Mouse (Mus musculus): ENCODE results near the gene C1qb. TPM values are rescaled to one million over a fixed set of nuclear protein-coding genes. Genes with fewer than 3 reads are reported as not detected.

The C1qb gene
- polyA plus RNA-seq, 1 experiment from 2014 or later, result 46.7 TPM

GRCm38 (mm10) chr4:136834815-136835620 lies 51.0 kb downstream of the C1qb start:
- Histone ChIP-seq H3K4me1 (ENCODE audit: control insufficient read depth in 2 of 2, insufficient read depth in 2 of 2, low read length in 2 of 2) (peaks cover 5 to 18% of the 10 kb centered on the region in 2 experiments), H3K36me3 (ENCODE audit: control insufficient read depth, insufficient read depth, low read length) (no peaks in the 10 kb centered on the region), H3K9ac (ENCODE audit: low read length) (peak overlapping the region; percentile 72), H3K4me2 (ENCODE audit: low read length) (peak overlapping the region; percentile 98), H3K27ac (replicated peaks in 1 of 2; ENCODE audit: control insufficient read depth in 1 of 2, insufficient read depth in 1 of 2, low read depth in 2 of 2, low read length in 2 of 2) (no peak overlapping the region), H3K9me3 (ENCODE audit: control insufficient read depth, low read length) (no peaks in the 10 kb centered on the region), H3K4me3 (ENCODE audit: control insufficient read depth in 1 of 2, insufficient read depth in 1 of 2, low read depth in 1 of 2, low read length in 2 of 2) (peak overlapping the region; percentile 57 to 69), H3K27me3 (ENCODE audit: control insufficient read depth, insufficient read depth, low read length) (peaks cover 92% of the 10 kb centered on the region)
- WGBS, result 1% methylated on average over 58 of the region's 76 CpGs
- no peak for ATAC-seq (ENCODE audit: insufficient number of reproducible peaks, insufficient read depth, low FRiP score, low read depth)

GRCm38 (mm10) chr4:136834439-136834814 lies 51.6 kb downstream of the C1qb start:
- H3K9ac ChIP-seq (ENCODE audit: low read length), result no peak overlapping the region
- peaks cover 91% of the 10 kb centered on the region for H3K27me3 ChIP-seq (ENCODE audit: control insufficient read depth, insufficient read depth, low read length)
- 11% methylated on average over 12 of the region's 12 CpGs for WGBS
- H3K4me2 ChIP-seq (ENCODE audit: low read length), result peak overlapping the region; percentile 98
- H3K4me1 ChIP-seq (ENCODE audit: control insufficient read depth in 2 of 2, insufficient read depth in 2 of 2, low read length in 2 of 2), result peaks cover 6 to 22% of the 10 kb centered on the region in 2 experiments
- H3K9me3 ChIP-seq (ENCODE audit: control insufficient read depth, low read length), result no peaks in the 10 kb centered on the region
- peak overlapping the region; percentile 57 to 69 for H3K4me3 ChIP-seq (ENCODE audit: control insufficient read depth in 1 of 2, insufficient read depth in 1 of 2, low read depth in 1 of 2, low read length in 2 of 2)
- no peak for ATAC-seq (ENCODE audit: insufficient number of reproducible peaks, insufficient read depth, low FRiP score, low read depth)
- H3K27ac ChIP-seq (replicated peaks in 1 of 2; ENCODE audit: control insufficient read depth in 1 of 2, insufficient read depth in 1 of 2, low read depth in 2 of 2, low read length in 2 of 2), result no peak overlapping the region
- H3K36me3 ChIP-seq (ENCODE audit: control insufficient read depth, insufficient read depth, low read length), result no peaks in the 10 kb centered on the region

- no peak overlapping the region; a peak in 1 of 4 replicates for H3K4me3 ChIP-seq (ENCODE audit: control insufficient read depth in 1 of 2, insufficient read depth in 1 of 2, low read depth in 1 of 2, low read length in 2 of 2)
- H3K4me2 ChIP-seq (ENCODE audit: low read length), result peak overlapping the region; percentile 6; the same call in 1 of the 2 replicates
- H3K9me3 ChIP-seq (ENCODE audit: control insufficient read depth, low read length), result no peaks in the 10 kb centered on the region
- ATAC-seq (ENCODE audit: insufficient number of reproducible peaks, insufficient read depth, low FRiP score, low read depth), result no peak
- peaks cover 88% of the 10 kb centered on the region for H3K27me3 ChIP-seq (ENCODE audit: control insufficient read depth, insufficient read depth, low read length)
- WGBS, result 83% methylated on average over 21 of the region's 21 CpGs
- H3K36me3 ChIP-seq (ENCODE audit: control insufficient read depth, insufficient read depth, low read length), result no peaks in the 10 kb centered on the region
- H3K4me1 ChIP-seq (ENCODE audit: control insufficient read depth in 2 of 2, insufficient read depth in 2 of 2, low read length in 2 of 2), result peaks cover 11 to 29% of the 10 kb centered on the region in 2 experiments
- no peak overlapping the region for H3K27ac ChIP-seq (replicated peaks in 1 of 2; ENCODE audit: control insufficient read depth in 1 of 2, insufficient read depth in 1 of 2, low read depth in 2 of 2, low read length in 2 of 2)
- no peak overlapping the region for H3K9ac ChIP-seq (ENCODE audit: low read length)
These were observed 52.2 kb downstream of the C1qb start for GRCm38 (mm10) chr4:136833619-136834351.

GRCm38 (mm10) chr4:136832559-136833232 lies 53.3 kb downstream of the C1qb start:
- Histone ChIP-seq H3K9me3 (ENCODE audit: control insufficient read depth, low read length) (no peaks in the 10 kb centered on the region), H3K4me3 (ENCODE audit: control insufficient read depth in 1 of 2, insufficient read depth in 1 of 2, low read depth in 1 of 2, low read length in 2 of 2) (no peak overlapping the region), H3K27ac (replicated peaks in 1 of 2; ENCODE audit: control insufficient read depth in 1 of 2, insufficient read depth in 1 of 2, low read depth in 2 of 2, low read length in 2 of 2) (no peak overlapping the region), H3K4me1 (ENCODE audit: control insufficient read depth in 2 of 2, insufficient read depth in 2 of 2, low read length in 2 of 2) (peaks cover 12 to 31% of the 10 kb centered on the region in 2 experiments), H3K27me3 (ENCODE audit: control insufficient read depth, insufficient read depth, low read length) (peaks cover 85% of the 10 kb centered on the region), H3K4me2 (ENCODE audit: low read length) (no peak overlapping the region), H3K9ac (ENCODE audit: low read length) (no peak overlapping the region), H3K36me3 (ENCODE audit: control insufficient read depth, insufficient read depth, low read length) (no peaks in the 10 kb centered on the region)
- WGBS, result 72% methylated on average over 16 of the region's 16 CpGs
- no peak for ATAC-seq (ENCODE audit: insufficient number of reproducible peaks, insufficient read depth, low FRiP score, low read depth)

- Histone ChIP-seq H3K4me3 (ENCODE audit: control insufficient read depth in 1 of 2, insufficient read depth in 1 of 2, low read depth in 1 of 2, low read length in 2 of 2) (no peak overlapping the region), H3K4me1 (ENCODE audit: control insufficient read depth in 2 of 2, insufficient read depth in 2 of 2, low read length in 2 of 2) (peaks cover 15 to 28% of the 10 kb centered on the region in 2 experiments), H3K27ac (replicated peaks in 1 of 2; ENCODE audit: control insufficient read depth in 1 of 2, insufficient read depth in 1 of 2, low read depth in 2 of 2, low read length in 2 of 2) (no peak overlapping the region), H3K9ac (ENCODE audit: low read length) (no peak overlapping the region), H3K4me2 (ENCODE audit: low read length) (no peak overlapping the region), H3K9me3 (ENCODE audit: control insufficient read depth, low read length) (no peaks in the 10 kb centered on the region), H3K36me3 (ENCODE audit: control insufficient read depth, insufficient read depth, low read length) (no peaks in the 10 kb centered on the region), H3K27me3 (ENCODE audit: control insufficient read depth, insufficient read depth, low read length) (peaks cover 82% of the 10 kb centered on the region)
- ATAC-seq (ENCODE audit: insufficient number of reproducible peaks, insufficient read depth, low FRiP score, low read depth), result no peak
- 56% methylated on average over 9 of the region's 9 CpGs for WGBS
These were observed 55.6 kb downstream of the C1qb start for GRCm38 (mm10) chr4:136830272-136830823.

Other genes starting within 250 kb of the C1qb start
- 1.4 and 1.6 TPM in 2 replicates for gene Ephb2, start 50.2 kb downstream of the C1qb start, polyA plus RNA-seq (2014; fragmentation: Nextera tagmentation; extraction: Ambion mirVana)
- gene C1qc, start 6.9 kb upstream of the C1qb start, polyA plus RNA-seq (2014; fragmentation: Nextera tagmentation; extraction: Ambion mirVana), result 26.5 and 28.1 TPM in 2 replicates
- gene C1qa, start 12.6 kb upstream of the C1qb start, polyA plus RNA-seq (2014; fragmentation: Nextera tagmentation; extraction: Ambion mirVana), result 23.2 and 26.5 TPM in 2 replicates
- not detected in 2 replicates for gene Epha8, start 70.6 kb upstream of the C1qb start, polyA plus RNA-seq (2014; fragmentation: Nextera tagmentation; extraction: Ambion mirVana)
- 2.3 and 2.9 TPM in 2 replicates for gene Zbtb40, start 162.6 kb upstream of the C1qb start, polyA plus RNA-seq (2014; fragmentation: Nextera tagmentation; extraction: Ambion mirVana)

Data from heart, embryonic 14.5 days (tissue).